Mouse (Mus musculus): ENCODE results near the gene Crabp1. TPM values are rescaled to one million over a fixed set of nuclear protein-coding genes. Genes with fewer than 3 reads are reported as not detected.
A peak's percentile ranks its signal among the peaks of the same experiment; 100 is the strongest.

Gene Crabp1
- 99.4 and 126 TPM in 2 replicates for polyA plus RNA-seq (2014; fragmentation: Nextera tagmentation; extraction: Ambion mirVana)

GRCm38 (mm10) chr9:54764561-54765217 lies at the start of gene Crabp1:
TSS of gene Crabp1 (plus strand) at chr9:54764748.
- Histone ChIP-seq H3K36me3 (ENCODE audit: control insufficient read depth, insufficient read depth, low read length) (no peaks in the 10 kb centered on the region), H3K4me2 (replicated peaks; ENCODE audit: low read depth, low read length) (peak within 1 kb of the TSS; percentile 85), H3K27ac (ENCODE audit: low read length) (no peak within 1 kb of the TSS), H3K4me3 (ENCODE audit: low read depth, low read length) (peak within 1 kb of the TSS; percentile 37), H3K27me3 (ENCODE audit: control insufficient read depth, insufficient read depth, low read length) (peaks cover 16% of the 10 kb centered on the region), H3K9ac (replicated peaks; ENCODE audit: low read depth, low read length) (no peak within 1 kb of the TSS), H3K9me3 (ENCODE audit: control insufficient read depth, low read depth, low read length) (no peaks in the 10 kb centered on the region), H3K4me1 (ENCODE audit: control insufficient read depth, insufficient read depth, low read length) (peaks cover 13% of the 10 kb centered on the region)
- peak; percentile 59 for ATAC-seq (ENCODE audit: insufficient number of reproducible peaks, insufficient read depth, low FRiP score, low read depth)
- WGBS = 1% methylated on average over 42 of the region's 45 CpGs

DNA sequence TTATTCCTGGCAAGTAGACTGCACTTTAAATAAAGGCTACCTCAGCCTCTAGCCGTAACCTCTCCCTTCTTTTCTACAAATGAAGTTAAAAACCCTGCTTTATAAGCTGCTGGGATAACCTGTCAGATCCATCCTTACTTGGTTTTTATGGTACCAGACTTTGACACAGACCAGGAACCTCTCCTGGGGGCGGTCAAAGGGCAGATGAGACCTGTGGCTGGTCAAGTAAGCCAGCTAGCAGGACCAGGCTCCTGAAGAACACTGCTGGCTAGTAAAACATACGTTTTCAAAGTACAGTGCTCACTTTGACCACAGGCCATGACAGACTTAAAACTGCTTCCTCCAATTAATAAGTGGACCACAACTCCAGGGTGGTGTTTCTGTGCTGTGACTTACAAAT lies 48.8 kb upstream of the Crabp1 start:
- H3K4me1 ChIP-seq (ENCODE audit: control insufficient read depth, insufficient read depth, low read length) = no peaks in the 10 kb centered on the region
- H3K36me3 ChIP-seq (ENCODE audit: control insufficient read depth, insufficient read depth, low read length) = peaks cover 65% of the 10 kb centered on the region
- H3K9ac ChIP-seq (replicated peaks; ENCODE audit: low read depth, low read length) = no peak overlapping the region
- H3K4me3 ChIP-seq (ENCODE audit: low read depth, low read length) = no peak overlapping the region
- no peak for ATAC-seq (ENCODE audit: insufficient number of reproducible peaks, insufficient read depth, low FRiP score, low read depth)
- H3K27me3 ChIP-seq (ENCODE audit: control insufficient read depth, insufficient read depth, low read length) = no peaks in the 10 kb centered on the region
- H3K27ac ChIP-seq (ENCODE audit: low read length) = no peak overlapping the region
- H3K4me2 ChIP-seq (replicated peaks; ENCODE audit: low read depth, low read length) = no peak overlapping the region
- H3K9me3 ChIP-seq (ENCODE audit: control insufficient read depth, low read depth, low read length) = no peaks in the 10 kb centered on the region
- WGBS = 91% methylated on average over 3 of the region's 3 CpGs

GRCm38 (mm10) chr9:54717527-54717926 lies 47.0 kb upstream of the Crabp1 start:
- WGBS = 74% methylated on average over 3 of the region's 3 CpGs
- H3K27me3 ChIP-seq (ENCODE audit: control insufficient read depth, insufficient read depth, low read length) = no peaks in the 10 kb centered on the region
- H3K9me3 ChIP-seq (ENCODE audit: control insufficient read depth, low read depth, low read length) = no peaks in the 10 kb centered on the region
- H3K9ac ChIP-seq (replicated peaks; ENCODE audit: low read depth, low read length) = no peak overlapping the region
- no peak overlapping the region for H3K27ac ChIP-seq (ENCODE audit: low read length)
- H3K4me3 ChIP-seq (ENCODE audit: low read depth, low read length) = no peak overlapping the region
- H3K4me2 ChIP-seq (replicated peaks; ENCODE audit: low read depth, low read length) = no peak overlapping the region
- ATAC-seq (ENCODE audit: insufficient number of reproducible peaks, insufficient read depth, low FRiP score, low read depth) = no peak
- H3K36me3 ChIP-seq (ENCODE audit: control insufficient read depth, insufficient read depth, low read length) = peaks cover 74% of the 10 kb centered on the region
- no peaks in the 10 kb centered on the region for H3K4me1 ChIP-seq (ENCODE audit: control insufficient read depth, insufficient read depth, low read length)

DNA sequence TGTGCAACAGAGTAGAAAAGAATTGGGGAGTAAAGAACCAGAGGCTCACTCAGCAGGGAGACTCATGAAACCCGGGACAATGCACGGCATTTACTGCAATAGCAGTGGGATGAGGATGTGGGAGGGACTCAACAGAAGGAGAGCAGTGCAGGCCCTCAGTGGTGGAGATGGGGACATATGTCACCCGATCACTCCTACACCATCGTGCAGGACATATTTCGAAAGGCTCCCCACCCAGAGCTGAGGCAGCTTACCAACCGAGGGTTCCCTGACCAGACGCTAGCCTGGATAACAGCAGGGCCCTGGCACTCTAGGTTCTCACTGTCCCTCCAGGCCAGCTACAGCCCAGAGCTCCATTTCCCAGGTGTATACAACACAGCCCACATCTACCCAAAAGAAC lies 42.4 kb upstream of the Crabp1 start:
- no peaks in the 10 kb centered on the region for H3K9me3 ChIP-seq (ENCODE audit: control insufficient read depth, low read depth, low read length)
- H3K4me2 ChIP-seq (replicated peaks; ENCODE audit: low read depth, low read length) = no peak overlapping the region
- no peaks in the 10 kb centered on the region for H3K4me1 ChIP-seq (ENCODE audit: control insufficient read depth, insufficient read depth, low read length)
- peaks cover 79% of the 10 kb centered on the region for H3K36me3 ChIP-seq (ENCODE audit: control insufficient read depth, insufficient read depth, low read length)
- H3K27me3 ChIP-seq (ENCODE audit: control insufficient read depth, insufficient read depth, low read length) = no peaks in the 10 kb centered on the region
- H3K27ac ChIP-seq (ENCODE audit: low read length) = no peak overlapping the region
- no peak for ATAC-seq (ENCODE audit: insufficient number of reproducible peaks, insufficient read depth, low FRiP score, low read depth)
- no peak overlapping the region for H3K9ac ChIP-seq (replicated peaks; ENCODE audit: low read depth, low read length)
- no peak overlapping the region for H3K4me3 ChIP-seq (ENCODE audit: low read depth, low read length)
- 91% methylated on average over 7 of the region's 7 CpGs for WGBS

DNA sequence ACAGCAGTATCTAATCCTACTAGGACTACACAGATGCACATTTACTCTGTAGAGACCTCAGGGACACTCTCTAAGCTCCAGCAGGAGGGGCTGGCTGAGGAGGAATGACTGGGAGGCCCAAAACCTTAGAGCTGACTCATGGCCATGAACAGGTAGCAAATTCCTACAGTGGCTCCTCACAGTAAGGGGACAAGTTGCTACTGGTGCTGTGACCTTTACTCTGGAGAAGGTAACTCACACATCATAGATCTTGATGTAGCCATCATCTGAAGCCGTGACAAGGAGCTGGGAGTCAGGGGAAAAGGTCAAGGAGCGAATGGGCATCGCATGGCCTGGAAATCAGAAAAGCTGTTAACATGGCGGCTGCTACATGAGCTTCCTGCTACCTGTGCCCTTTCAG lies 42.0 kb upstream of the Crabp1 start:
- 83% methylated on average over 4 of the region's 4 CpGs for WGBS
- H3K9ac ChIP-seq (replicated peaks; ENCODE audit: low read depth, low read length) = no peak overlapping the region
- no peak overlapping the region for H3K27ac ChIP-seq (ENCODE audit: low read length)

DNA sequence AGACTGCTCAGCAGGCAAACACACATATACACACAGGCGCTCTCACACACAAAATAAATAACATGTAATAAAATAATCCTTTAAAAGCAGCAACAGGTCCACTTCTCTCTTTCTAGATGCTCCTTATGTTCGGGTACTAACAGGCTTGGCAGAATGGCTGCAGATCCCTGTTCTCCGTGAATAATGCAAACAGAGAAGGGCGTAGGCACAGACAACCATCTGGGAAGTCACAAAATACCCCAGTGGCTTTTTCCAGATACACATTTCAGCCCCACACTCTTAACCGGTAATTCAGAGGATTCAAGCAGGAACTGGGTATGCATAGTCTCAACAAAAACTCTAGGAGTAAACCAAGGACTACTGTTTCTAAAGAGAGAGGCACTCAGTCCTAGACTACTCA lies 38.2 kb upstream of the Crabp1 start:
- Histone ChIP-seq H3K36me3 (ENCODE audit: control insufficient read depth, insufficient read depth, low read length) (peaks cover 72% of the 10 kb centered on the region), H3K27me3 (ENCODE audit: control insufficient read depth, insufficient read depth, low read length) (no peaks in the 10 kb centered on the region), H3K27ac (ENCODE audit: low read length) (no peak overlapping the region), H3K9me3 (ENCODE audit: control insufficient read depth, low read depth, low read length) (no peaks in the 10 kb centered on the region), H3K4me2 (replicated peaks; ENCODE audit: low read depth, low read length) (no peak overlapping the region), H3K4me1 (ENCODE audit: control insufficient read depth, insufficient read depth, low read length) (no peaks in the 10 kb centered on the region), H3K9ac (replicated peaks; ENCODE audit: low read depth, low read length) (no peak overlapping the region), H3K4me3 (ENCODE audit: low read depth, low read length) (no peak overlapping the region)
- 79% methylated on average over 5 of the region's 5 CpGs for WGBS
- no peak for ATAC-seq (ENCODE audit: insufficient number of reproducible peaks, insufficient read depth, low FRiP score, low read depth)

More for the DNA sequence above, 42.0 kb upstream of the Crabp1 start:
- H3K9me3 ChIP-seq (ENCODE audit: control insufficient read depth, low read depth, low read length) = no peaks in the 10 kb centered on the region
- H3K27me3 ChIP-seq (ENCODE audit: control insufficient read depth, insufficient read depth, low read length) = no peaks in the 10 kb centered on the region
- H3K36me3 ChIP-seq (ENCODE audit: control insufficient read depth, insufficient read depth, low read length) = peaks cover 79% of the 10 kb centered on the region
- H3K4me3 ChIP-seq (ENCODE audit: low read depth, low read length) = no peak overlapping the region
- no peak overlapping the region for H3K4me2 ChIP-seq (replicated peaks; ENCODE audit: low read depth, low read length)
- no peaks in the 10 kb centered on the region for H3K4me1 ChIP-seq (ENCODE audit: control insufficient read depth, insufficient read depth, low read length)
- no peak for ATAC-seq (ENCODE audit: insufficient number of reproducible peaks, insufficient read depth, low FRiP score, low read depth)

GRCm38 (mm10) chr9:54732122-54732521 lies 32.4 kb upstream of the Crabp1 start:
- 92% methylated on average over 2 of the region's 2 CpGs for WGBS
- H3K27me3 ChIP-seq (ENCODE audit: control insufficient read depth, insufficient read depth, low read length) = no peaks in the 10 kb centered on the region
- H3K27ac ChIP-seq (ENCODE audit: low read length) = no peak overlapping the region
- ATAC-seq (ENCODE audit: insufficient number of reproducible peaks, insufficient read depth, low FRiP score, low read depth) = no peak
- no peaks in the 10 kb centered on the region for H3K9me3 ChIP-seq (ENCODE audit: control insufficient read depth, low read depth, low read length)
- no peak overlapping the region for H3K4me3 ChIP-seq (ENCODE audit: low read depth, low read length)
- H3K4me1 ChIP-seq (ENCODE audit: control insufficient read depth, insufficient read depth, low read length) = peaks cover 10% of the 10 kb centered on the region
- no peak overlapping the region for H3K4me2 ChIP-seq (replicated peaks; ENCODE audit: low read depth, low read length)
- H3K9ac ChIP-seq (replicated peaks; ENCODE audit: low read depth, low read length) = no peak overlapping the region
- peaks cover 21% of the 10 kb centered on the region for H3K36me3 ChIP-seq (ENCODE audit: control insufficient read depth, insufficient read depth, low read length)

GRCm38 (mm10) chr9:54733921-54734638 lies 30.5 kb upstream of the Crabp1 start, which contains the start of gene Wdr61:
TSS of gene Wdr61 (minus strand) at chr9:54734519.
- Histone ChIP-seq H3K27me3 (ENCODE audit: control insufficient read depth, insufficient read depth, low read length) (no peaks in the 10 kb centered on the region), H3K9ac (replicated peaks; ENCODE audit: low read depth, low read length) (peak within 1 kb of the TSS; percentile 85), H3K4me3 (ENCODE audit: low read depth, low read length) (peak within 1 kb of the TSS; percentile 78), H3K4me2 (replicated peaks; ENCODE audit: low read depth, low read length) (peak within 1 kb of the TSS; percentile 68), H3K4me1 (ENCODE audit: control insufficient read depth, insufficient read depth, low read length) (peaks cover 10% of the 10 kb centered on the region), H3K36me3 (ENCODE audit: control insufficient read depth, insufficient read depth, low read length) (peaks cover 5% of the 10 kb centered on the region), H3K27ac (ENCODE audit: low read length) (no peak within 1 kb of the TSS; the same call in 1 of the 2 replicates), H3K9me3 (ENCODE audit: control insufficient read depth, low read depth, low read length) (no peaks in the 10 kb centered on the region)
- ATAC-seq (ENCODE audit: insufficient number of reproducible peaks, insufficient read depth, low FRiP score, low read depth) = peak; percentile 98
- 2% methylated on average over 32 of the region's 32 CpGs for WGBS

Measured in stomach, embryonic 14.5 days (tissue).